Mouse (Mus musculus): ENCODE data around the gene Diras2.

DNA sequence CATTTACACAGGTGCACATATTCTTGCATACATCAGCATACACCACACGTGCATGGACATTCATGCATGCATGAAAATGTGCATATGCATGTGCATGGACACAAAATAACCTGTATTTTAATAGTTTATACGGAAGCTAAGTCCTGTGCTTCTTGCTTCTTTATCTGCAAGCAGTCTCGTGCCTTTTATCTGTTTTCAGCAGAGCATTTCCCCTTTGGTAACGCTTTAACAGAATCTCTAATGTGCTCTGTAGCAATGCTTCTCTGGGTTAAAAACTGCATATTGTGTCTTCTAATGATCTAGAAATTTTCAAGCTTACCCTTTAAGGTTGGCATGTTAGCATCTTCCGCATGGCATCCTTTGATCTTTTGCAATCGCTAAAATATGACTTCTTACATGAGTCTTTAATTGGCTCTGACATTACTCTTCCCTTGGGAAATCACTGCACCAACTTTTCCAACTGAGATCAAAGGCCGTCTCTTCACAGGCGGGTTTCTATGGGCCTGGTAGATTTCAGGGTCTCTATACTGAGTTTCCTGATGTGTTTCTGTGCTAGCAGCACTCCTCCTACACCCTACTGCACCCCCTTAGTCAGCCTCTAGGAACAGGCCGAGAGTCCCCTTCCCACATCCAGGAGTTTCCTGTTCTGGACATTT, 21.9 kb upstream of the Diras2 start:
- TF ChIP-seq CTCF (IDR thresholded peaks at IDR 0.05; ENCODE audit: insufficient read depth, low read length) = no peak
- no peak for TF ChIP-seq POLR2A (IDR thresholded peaks at IDR 0.05; ENCODE audit: borderline replicate concordance, extremely low read depth, low read depth, low read length)

All from lung, adult 2 months (tissue).